Mouse (Mus musculus) limb, embryonic 12.5 days (tissue): ENCODE results near the gene Pak2. TPM values are rescaled to one million over a fixed set of nuclear protein-coding genes. Genes with fewer than 3 reads are reported as not detected.

Experiments used
- ATAC-seq: fragments of 200-750 bp; cut with Nextera tagmentation; 2 replicates; pipeline ENCODE4 v1.8.0; 2017; ENCODE audit warnings: low read depth, moderate TSS enrichment; ENCODE audit not compliant: insufficient number of reproducible peaks, insufficient read depth, low FRiP score, low TSS enrichment
- H3K27ac ChIP-seq: fragments of 300-500 bp; sonication (generic); 2 replicates; pipeline ENCODE4 v1.5.1; 2016; ENCODE audit warnings: mild to moderate bottlenecking, moderate library complexity
- H3K27me3 ChIP-seq: fragments of 300-500 bp; sonication (generic); 2 replicates; pipeline ENCODE4 v1.6.1; 2016; ENCODE audit warnings: mild to moderate bottlenecking, moderate library complexity
- H3K36me3 ChIP-seq: fragments of 300-500 bp; sonication (generic); 2 replicates; pipeline ENCODE4 v1.6.1; 2016; ENCODE audit warnings: mild to moderate bottlenecking, moderate library complexity
- H3K4me1 ChIP-seq: fragments of 300-500 bp; sonication (generic); replicated peaks from 2 replicates; pipeline ENCODE4 v1.6.1; 2016
- H3K4me2 ChIP-seq: fragments of 300-500 bp; sonication (generic); 2 replicates; pipeline ENCODE4 v1.6.1; 2016; ENCODE audit warnings: mild to moderate bottlenecking, moderate library complexity
- H3K4me3 ChIP-seq: fragments of 300-500 bp; sonication (generic); replicated peaks from 2 replicates; pipeline ENCODE4 v1.5.1; 2016; ENCODE audit warnings: mild to moderate bottlenecking
- H3K9ac ChIP-seq: fragments of 300-500 bp; sonication (generic); replicated peaks from 2 replicates; pipeline ENCODE4 v1.6.1; 2016; ENCODE audit warnings: mild to moderate bottlenecking, moderate library complexity
- H3K9me3 ChIP-seq: fragments of 300-500 bp; sonication (generic); 2 replicates; pipeline ENCODE4 v1.6.1; 2016; ENCODE audit warnings: mild to moderate bottlenecking, moderate library complexity
- WGBS: fragments of 180-500 bp; shearing (Covaris S2); methylation state at CpG from one replicate; pipeline ENCODE4 v1.1.7; 2016; 5-methylcytosine and 5-hydroxymethylcytosine counted together
- polyA plus RNA-seq: library from polyadenylated mRNA; unstranded; fragments of >200 nt; fragmentation: Nextera tagmentation; extraction: Ambion mirVana; gene quantifications from 2 replicates; pipeline ENCODE4 v1.2.1, GENCODE M21; 2016

The Pak2 gene
- polyA plus RNA-seq, 1 experiment from 2014 or later, result 37.9 TPM

DNA sequence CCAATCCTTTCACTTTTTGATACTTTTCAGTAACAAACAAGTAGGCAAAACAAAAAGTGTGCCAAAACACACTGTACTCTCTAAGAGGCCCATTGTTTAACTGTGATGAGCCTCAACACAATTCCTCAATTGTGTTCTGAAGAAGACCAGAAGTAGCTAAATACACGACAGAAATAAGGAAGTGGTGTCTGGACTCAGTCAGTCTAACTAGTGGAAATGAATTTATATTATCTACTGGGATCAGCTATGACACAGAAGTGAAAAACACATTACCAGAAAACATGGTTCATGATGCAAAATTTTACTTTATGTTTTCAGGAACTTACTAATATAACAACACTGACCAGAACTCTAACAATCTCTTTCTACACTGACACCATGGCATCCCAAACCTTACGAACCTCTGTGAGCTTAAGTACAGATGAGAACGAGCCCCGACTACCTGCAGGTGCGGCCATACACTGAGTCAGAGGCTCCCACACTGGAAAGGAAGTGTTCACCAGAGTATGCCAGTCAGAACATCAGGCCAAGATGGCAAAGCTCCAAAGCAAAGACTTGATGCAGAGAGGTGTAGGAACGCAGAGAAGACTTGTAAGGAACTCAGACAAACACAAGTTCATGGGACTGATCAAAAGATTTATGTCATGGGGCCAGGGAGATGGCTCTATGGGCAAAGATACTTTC, 19.2 kb downstream of the Pak2 start:
- no peak for ATAC-seq
- Histone ChIP-seq H3K9me3 (no peaks in the 10 kb centered on the region), H3K36me3 (no peaks in the 10 kb centered on the region), H3K9ac (no peak overlapping the region), H3K27me3 (no peaks in the 10 kb centered on the region), H3K4me3 (no peak overlapping the region), H3K27ac (no peak overlapping the region), H3K4me1 (no peaks in the 10 kb centered on the region), H3K4me2 (no peak overlapping the region)
- WGBS, result 85% methylated on average over 6 of the region's 6 CpGs

DNA sequence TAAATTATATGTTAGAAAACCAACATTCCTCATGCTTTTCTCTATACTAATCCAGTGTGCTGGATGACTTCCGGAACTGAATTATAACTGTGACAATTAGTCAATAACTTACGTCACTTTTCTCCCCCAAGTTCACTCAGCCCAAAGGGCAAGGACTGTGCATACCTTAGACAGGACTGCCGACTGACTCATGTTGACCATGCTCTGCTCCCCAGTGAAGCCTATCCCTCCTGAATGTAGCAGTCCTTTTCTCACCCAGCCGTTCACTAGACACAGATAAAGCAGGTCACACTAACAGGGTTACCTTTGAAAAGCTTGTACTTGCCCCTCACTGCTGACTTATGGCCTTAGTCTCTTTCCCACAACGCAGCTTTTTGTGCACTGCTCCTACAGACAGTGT, 20.3 kb downstream of the Pak2 start:
- ATAC-seq, result no peak
- no peaks in the 10 kb centered on the region for H3K27me3 ChIP-seq
- H3K9ac ChIP-seq, result no peak overlapping the region
- H3K27ac ChIP-seq, result no peak overlapping the region
- H3K4me2 ChIP-seq, result no peak overlapping the region
- 87% methylated on average over 5 of the region's 5 CpGs for WGBS
- H3K4me3 ChIP-seq, result no peak overlapping the region
- no peaks in the 10 kb centered on the region for H3K9me3 ChIP-seq
- H3K36me3 ChIP-seq, result no peaks in the 10 kb centered on the region
- H3K4me1 ChIP-seq, result no peaks in the 10 kb centered on the region

DNA sequence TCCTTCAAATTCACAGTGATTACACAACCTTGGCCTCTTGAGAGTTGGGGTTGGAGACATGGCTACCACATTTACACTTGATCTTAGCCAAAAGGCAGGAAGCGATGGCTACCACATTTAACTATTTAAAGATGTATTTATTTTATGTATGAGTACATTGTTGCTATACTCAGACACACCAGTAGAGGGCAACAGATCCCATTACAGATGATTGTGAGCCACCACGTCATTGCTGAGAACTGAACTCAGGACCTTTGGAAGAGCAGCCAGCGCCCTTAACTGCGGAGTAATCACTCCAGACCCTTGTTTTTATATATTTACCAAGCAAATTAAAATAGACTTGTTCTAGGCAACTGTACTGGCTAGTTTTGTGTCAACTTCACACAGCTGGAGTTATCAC, 36.8 kb downstream of the Pak2 start:
- Histone ChIP-seq H3K9me3 (no peaks in the 10 kb centered on the region), H3K4me1 (no peaks in the 10 kb centered on the region), H3K4me2 (no peak overlapping the region), H3K9ac (no peak overlapping the region), H3K4me3 (no peak overlapping the region), H3K27ac (no peak overlapping the region), H3K27me3 (no peaks in the 10 kb centered on the region), H3K36me3 (peaks cover 74% of the 10 kb centered on the region)
- WGBS, result 89% methylated on average over 4 of the region's 4 CpGs
- no peak for ATAC-seq

DNA sequence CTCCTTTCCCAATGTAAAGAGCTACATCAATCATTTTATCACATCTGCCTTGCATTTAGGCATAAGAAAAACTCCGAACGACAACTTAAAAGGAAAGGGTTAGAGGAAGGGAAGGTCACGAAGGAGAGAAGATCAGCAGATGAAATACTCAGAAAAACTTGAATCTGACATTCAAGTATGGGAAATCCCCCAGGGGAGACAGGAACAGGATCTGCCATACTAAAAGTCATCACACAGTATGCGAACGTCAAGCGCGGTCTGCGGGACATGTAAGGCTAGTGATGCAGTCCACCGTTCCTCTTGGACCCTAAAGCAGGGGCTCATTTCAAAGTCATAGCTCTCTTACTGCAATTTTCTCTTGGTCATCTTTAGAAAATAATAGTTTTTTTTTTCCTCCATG, 59.5 kb downstream of the Pak2 start:
- no peak for ATAC-seq
- 88% methylated on average over 9 of the region's 9 CpGs for WGBS

DNA sequence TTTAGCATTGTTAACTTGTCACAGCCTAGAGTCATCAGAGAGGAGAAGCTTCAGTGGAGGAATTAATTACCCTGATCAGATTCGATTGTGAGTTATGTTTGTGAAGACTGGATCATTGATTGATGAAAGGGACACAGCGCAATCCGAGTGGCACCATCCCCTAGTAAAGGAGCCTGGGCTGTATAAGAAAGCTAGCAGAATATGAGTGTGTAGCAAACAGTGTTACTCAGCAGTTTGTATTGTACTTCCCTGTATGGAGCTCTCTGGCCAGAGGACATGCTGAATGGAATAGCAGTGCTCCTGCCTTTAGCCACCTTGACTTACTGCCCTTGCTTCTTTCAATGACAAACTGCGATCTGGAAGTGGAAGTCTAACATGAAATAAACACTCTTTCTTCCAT, 68.8 kb downstream of the Pak2 start:
- Histone ChIP-seq H3K27ac (no peak overlapping the region), H3K36me3 (peaks cover 18% of the 10 kb centered on the region; the same call in 1 of the 2 replicates), H3K9me3 (no peaks in the 10 kb centered on the region), H3K4me1 (no peaks in the 10 kb centered on the region), H3K4me2 (no peak overlapping the region), H3K27me3 (no peaks in the 10 kb centered on the region), H3K9ac (no peak overlapping the region), H3K4me3 (no peak overlapping the region)
- 85% methylated on average over 4 of the region's 4 CpGs for WGBS
- ATAC-seq, result no peak

More for the DNA sequence above, 59.5 kb downstream of the Pak2 start:
- H3K4me3 ChIP-seq, result no peak overlapping the region
- no peak overlapping the region for H3K27ac ChIP-seq
- peaks cover 89% of the 10 kb centered on the region for H3K36me3 ChIP-seq
- H3K4me2 ChIP-seq, result no peak overlapping the region
- H3K9ac ChIP-seq, result no peak overlapping the region
- no peaks in the 10 kb centered on the region for H3K4me1 ChIP-seq
- no peaks in the 10 kb centered on the region for H3K27me3 ChIP-seq
- H3K9me3 ChIP-seq, result no peaks in the 10 kb centered on the region

DNA sequence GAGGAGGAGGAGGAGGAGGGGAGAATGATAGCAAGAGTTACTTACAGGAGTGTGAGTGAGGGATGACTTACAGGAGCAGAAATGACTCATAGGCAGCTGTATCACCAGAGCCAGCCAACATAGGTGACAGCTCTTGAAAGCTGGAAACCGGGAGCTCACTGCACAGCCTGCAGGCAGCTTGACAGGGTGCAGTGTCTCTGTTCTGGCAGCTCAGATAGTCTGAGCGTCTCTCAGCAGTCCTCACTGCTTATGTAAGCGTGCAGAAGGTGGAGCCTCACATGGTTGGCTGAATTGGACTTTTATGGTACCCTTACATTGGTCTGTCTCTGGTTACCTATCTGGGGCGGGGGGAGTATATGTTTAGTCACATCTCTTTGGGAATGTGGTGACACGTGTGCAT, 69.2 kb downstream of the Pak2 start:
- no peak for ATAC-seq
- Histone ChIP-seq H3K27ac (no peak overlapping the region), H3K27me3 (no peaks in the 10 kb centered on the region), H3K4me3 (no peak overlapping the region), H3K36me3 (peaks cover 14% of the 10 kb centered on the region; the same call in 1 of the 2 replicates), H3K9ac (no peak overlapping the region), H3K4me2 (no peak overlapping the region), H3K9me3 (no peaks in the 10 kb centered on the region), H3K4me1 (no peaks in the 10 kb centered on the region)
- WGBS, result 31% methylated on average over 5 of the region's 5 CpGs

DNA sequence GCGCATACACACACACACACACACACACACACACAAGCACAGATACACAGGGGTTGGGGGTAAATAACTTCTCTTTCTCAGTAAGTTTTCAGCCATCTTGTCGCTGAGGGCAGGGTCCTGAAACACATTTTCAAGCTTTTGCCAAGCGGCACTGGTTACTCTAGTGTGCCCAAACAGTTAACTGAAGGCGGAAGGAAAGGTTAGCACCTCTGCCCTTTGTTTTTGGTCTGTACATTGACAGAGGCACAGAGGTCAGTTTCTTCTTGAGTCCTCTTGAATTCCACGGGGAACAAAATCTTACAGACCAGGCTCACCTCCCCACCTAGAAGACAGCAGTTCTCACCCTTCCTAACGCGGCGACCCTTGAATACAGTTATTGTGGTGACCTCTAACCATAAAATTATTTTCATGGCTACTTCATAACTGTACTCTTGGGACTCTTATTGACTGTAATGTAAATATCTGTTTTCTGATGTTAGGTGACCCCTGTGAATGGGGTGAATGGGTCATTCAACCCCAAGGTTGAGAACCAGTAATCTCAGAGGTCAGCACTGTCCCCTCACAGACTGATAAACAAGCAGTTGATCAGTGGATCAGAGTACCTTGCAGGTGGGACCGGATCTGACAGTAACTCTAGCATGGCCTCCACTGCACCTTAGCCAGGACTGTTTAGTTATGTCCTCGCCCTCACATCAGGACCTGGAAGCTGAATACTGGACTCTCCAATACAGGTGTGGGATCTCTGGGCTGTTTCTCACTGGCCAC, 70.4 kb downstream of the Pak2 start:
- Histone ChIP-seq H3K4me1 (no peaks in the 10 kb centered on the region; the same call in 1 of the 2 replicates), H3K9ac (no peak overlapping the region), H3K27me3 (no peaks in the 10 kb centered on the region), H3K4me3 (no peak overlapping the region), H3K27ac (no peak overlapping the region), H3K9me3 (no peaks in the 10 kb centered on the region), H3K36me3 (peaks cover 8% of the 10 kb centered on the region; the same call in 1 of the 2 replicates), H3K4me2 (no peak overlapping the region)
- no peak for ATAC-seq
- 75% methylated on average over 10 of the region's 10 CpGs for WGBS

DNA sequence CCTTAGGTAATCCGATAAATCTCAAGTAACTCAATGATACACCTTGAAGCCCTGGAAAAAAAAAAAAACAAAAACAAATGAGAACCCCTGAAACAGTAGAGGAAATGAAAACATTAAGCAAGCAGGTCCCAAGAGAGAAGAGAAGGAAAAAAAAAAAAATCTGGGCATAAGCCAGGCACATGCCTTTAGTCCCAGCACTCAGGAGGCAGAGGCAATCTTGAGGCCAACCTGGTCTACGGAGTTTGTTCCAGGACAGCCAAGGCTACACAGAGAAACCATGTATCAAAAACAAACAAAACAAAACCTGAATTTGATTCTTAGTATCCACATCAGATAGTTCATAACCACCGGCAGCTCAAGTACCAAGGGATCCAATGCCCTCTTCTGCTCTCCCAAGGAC, 74.4 kb downstream of the Pak2 start:
- 95% methylated on average over 3 of the region's 3 CpGs for WGBS

DNA sequence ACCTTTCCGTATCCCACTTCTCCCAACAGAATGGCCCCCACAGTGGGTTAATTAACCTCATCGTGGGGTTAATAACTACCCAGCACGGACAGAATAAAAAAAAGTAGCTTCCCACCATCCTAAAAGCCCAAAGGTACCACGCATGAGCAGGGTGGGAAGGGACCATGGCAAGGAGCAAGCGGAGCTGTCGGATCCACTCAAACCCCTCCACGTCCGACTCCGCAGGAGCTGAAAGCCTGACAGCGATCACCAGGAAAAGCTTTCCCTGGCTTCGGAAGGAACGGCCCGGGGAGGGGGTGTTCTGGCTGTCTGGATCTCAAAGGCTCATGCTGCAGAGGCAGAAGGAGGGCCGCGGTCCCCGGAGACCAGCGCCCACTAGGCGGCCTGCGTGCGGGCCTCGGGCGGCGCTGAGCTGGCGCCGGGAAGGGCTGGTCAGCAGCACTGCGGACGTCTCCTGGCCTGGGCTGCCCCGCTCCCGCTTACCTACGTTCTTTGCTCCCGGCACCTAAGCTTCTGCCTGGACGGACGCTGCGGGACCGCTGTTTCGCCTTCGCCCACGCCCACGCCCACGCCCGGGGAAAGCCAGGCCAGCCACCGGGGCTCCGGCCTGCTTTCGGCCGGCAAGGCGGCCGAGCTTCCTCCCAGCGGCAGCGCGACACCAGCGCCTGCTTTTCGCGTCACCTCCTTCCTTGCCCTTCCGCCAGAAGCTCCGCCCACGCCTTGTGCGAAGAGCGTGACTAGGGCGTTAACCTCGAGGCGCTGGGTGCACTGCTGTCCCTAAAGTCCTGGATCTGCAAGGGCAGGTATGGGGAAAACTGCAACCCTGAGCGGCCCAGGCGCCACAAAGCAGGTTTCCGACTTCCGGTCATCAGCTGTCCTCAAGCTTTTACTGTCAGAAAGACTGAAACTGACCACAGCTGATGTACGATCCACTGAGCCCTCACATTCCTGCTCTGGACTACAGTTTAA, 76.3 kb downstream of the Pak2 start, which contains the start of gene Senp5:
Gene Senp5 (minus strand): TSS at position 779 of the 969 bp plus-strand sequence.
- 1% methylated on average over 66 of the region's 66 CpGs for WGBS
- Histone ChIP-seq H3K4me1 (peaks cover 13% of the 10 kb centered on the region), H3K9me3 (no peaks in the 10 kb centered on the region), H3K27me3 (no peaks in the 10 kb centered on the region), H3K27ac (peak within 1 kb of the TSS; percentile 62), H3K4me3 (peak within 1 kb of the TSS; percentile 92), H3K36me3 (peaks cover 10% of the 10 kb centered on the region), H3K4me2 (peak within 1 kb of the TSS; percentile 68), H3K9ac (peak within 1 kb of the TSS; percentile 89)
- peak; percentile 83 for ATAC-seq

More for the DNA sequence above, 74.4 kb downstream of the Pak2 start:
- no peaks in the 10 kb centered on the region for H3K9me3 ChIP-seq
- H3K27me3 ChIP-seq, result no peaks in the 10 kb centered on the region
- H3K4me3 ChIP-seq, result no peak overlapping the region
- H3K27ac ChIP-seq, result no peak overlapping the region
- peaks cover 13% of the 10 kb centered on the region for H3K4me1 ChIP-seq
- H3K4me2 ChIP-seq, result no peak overlapping the region
- H3K9ac ChIP-seq, result no peak overlapping the region
- H3K36me3 ChIP-seq, result 0 out of 2 replicates have a peak, but pooled peaks cover 1% of the 10 kb centered on the region
- no peak for ATAC-seq

DNA sequence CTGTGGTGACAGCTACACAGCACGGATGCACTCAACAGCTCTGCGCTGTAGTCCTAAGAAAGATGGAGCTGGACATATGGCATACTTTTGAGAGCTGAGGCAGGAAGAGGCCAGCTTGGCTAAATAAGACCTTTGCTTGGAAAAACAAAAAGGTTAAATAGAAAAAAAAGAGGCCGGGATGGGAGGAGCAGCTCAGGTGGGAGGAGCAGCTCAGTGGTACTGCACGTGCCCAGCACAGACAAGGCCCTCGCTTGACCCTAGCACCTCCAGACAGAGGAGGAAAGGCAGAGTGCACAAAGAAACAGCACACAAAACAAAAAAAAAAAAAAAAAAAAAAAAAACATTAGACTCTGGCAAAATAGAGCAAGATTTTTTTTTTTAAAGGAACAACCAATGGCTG, 82.8 kb downstream of the Pak2 start:
- Histone ChIP-seq H3K27ac (no peak overlapping the region), H3K9ac (no peak overlapping the region), H3K9me3 (no peaks in the 10 kb centered on the region), H3K27me3 (no peaks in the 10 kb centered on the region), H3K36me3 (peaks cover 33% of the 10 kb centered on the region), H3K4me1 (no peaks in the 10 kb centered on the region), H3K4me2 (no peak overlapping the region), H3K4me3 (no peak overlapping the region)
- no peak for ATAC-seq
- WGBS, result 89% methylated on average over 5 of the region's 5 CpGs

DNA sequence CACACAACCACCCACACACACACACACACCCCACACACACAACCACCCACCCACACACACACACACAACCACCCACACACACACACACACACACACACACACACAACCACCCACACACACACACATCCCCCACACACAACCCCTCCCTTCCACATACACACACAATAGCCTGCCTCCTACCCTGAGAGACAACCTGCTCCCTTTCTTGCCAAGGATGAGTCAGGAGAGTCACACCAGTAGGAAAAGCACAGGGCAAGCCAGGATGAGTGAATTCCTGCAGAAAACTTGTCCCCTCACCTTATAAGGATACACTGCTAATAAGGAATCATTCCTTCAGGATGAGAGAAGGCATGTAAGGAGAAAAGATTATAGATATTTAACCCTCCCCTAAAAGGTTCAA, 85.2 kb downstream of the Pak2 start:
- H3K4me1 ChIP-seq, result no peaks in the 10 kb centered on the region
- H3K27ac ChIP-seq, result no peak overlapping the region
- no peak overlapping the region for H3K4me2 ChIP-seq
- H3K9ac ChIP-seq, result no peak overlapping the region
- H3K27me3 ChIP-seq, result no peaks in the 10 kb centered on the region
- peaks cover 40% of the 10 kb centered on the region for H3K36me3 ChIP-seq
- ATAC-seq, result no peak
- no peak overlapping the region for H3K4me3 ChIP-seq
- no peaks in the 10 kb centered on the region for H3K9me3 ChIP-seq
